In genomic region chr4:155943534-155944249, GRCm38 (mm10) we compare ENCODE assay signal across 8 mouse cellular contexts. TPM values are rescaled to one million over a fixed set of nuclear protein-coding genes. Genes with fewer than 3 reads are reported as not detected.
DNase-seq lines count a peak whose midpoint lies in the region; ATAC-seq lines count a peak whose summit lies in the region.

Gene Ube2j2 (plus strand): TSS chr4:155943831.

- no peaks in the 10 kb centered on the region for H3K9me3 ChIP-seq in lung, embryonic 16.5 days (ENCODE audit: control insufficient read depth, low read length)

- peak; percentile 90 for DNase-seq in MEL-GATA-1-ER (ENCODE audit: extremely low read depth, low read depth)
- DNase-seq in cerebellum, adult 8-10 months: peak; percentile 98
- peak; percentile 97 for DNase-seq in forelimb bud, embryonic 11.5 days (ENCODE audit: low read depth, low spot score)
- DNase-seq in layer of hippocampus, adult 9-10 months (ENCODE audit: low spot score): peak; percentile 89
- peak; percentile 94 for DNase-seq in ovary, postnatal 10 days (ENCODE audit: low spot score)
- DNase-seq in thymus, postnatal 10 days (ENCODE audit: low spot score in 2 of 2): peak; percentile 83 to 91

- peak within 1 kb of the TSS; percentile 94 for H3K4me2 ChIP-seq in lung, embryonic 16.5 days (ENCODE audit: low read depth, low read length)

- H3K27ac ChIP-seq in lung, embryonic 16.5 days (ENCODE audit: low read length): peak within 1 kb of the TSS; percentile 90

- peak within 1 kb of the TSS; percentile 88 for H3K9ac ChIP-seq in lung, embryonic 16.5 days (ENCODE audit: low read length)

- no peaks in the 10 kb centered on the region for H3K36me3 ChIP-seq in lung, embryonic 16.5 days (ENCODE audit: control insufficient read depth, insufficient read depth, low read length)

- H3K27me3 ChIP-seq in lung, embryonic 16.5 days (ENCODE audit: control insufficient read depth, insufficient read depth, low read depth, low read length): no peaks in the 10 kb centered on the region

- ATAC-seq in hematopoietic stem cell, adult 5-6 weeks (replicated peaks in 1 of 2; ENCODE audit: insufficient read depth in 1 of 2, low FRiP score in 2 of 2, low TSS enrichment in 1 of 2, low read depth in 1 of 2, poor library complexity in 2 of 2, severe bottlenecking in 2 of 2): peak; percentile 92 to 97
- ATAC-seq in lung, embryonic 16.5 days (ENCODE audit: low read depth): peak; percentile 98

- under 1% methylated on average over 76 of the region's 85 CpGs for WGBS in lung, embryonic 16.5 days

- H3K4me3 ChIP-seq in lung, embryonic 16.5 days (ENCODE audit: low read length): peak within 1 kb of the TSS; percentile 93

- peaks cover 13% of the 10 kb centered on the region for H3K4me1 ChIP-seq in lung, embryonic 16.5 days (replicated peaks; ENCODE audit: control insufficient read depth, insufficient read depth, low read length)

RNA-seq across cellular contexts. Expression of gene Ube2j2, which starts in this region (rescaled TPM):
- 80.7 and 104 TPM in 2 replicates for total RNA-seq in hematopoietic stem cell, adult 5-6 weeks (2017)
- 77.2 and 86.4 TPM in 2 replicates for polyA plus RNA-seq in lung, embryonic 16.5 days (2015; fragmentation: Nextera tagmentation; extraction: Ambion mirVana)

Comparison
In these comparisons a context has a peak if more than half of its experiments do, and no peak if none do; other contexts are left out.
1. Peak in every context shown above with its lines: DNase-seq, ATAC-seq, H3K4me3 ChIP-seq and H3K27ac ChIP-seq.